Mouse (Mus musculus) macrophage (primary cell): ENCODE data around the gene Capza3. TPM values are rescaled to one million over a fixed set of nuclear protein-coding genes. Genes with fewer than 3 reads are reported as not detected.

ENCODE experiments used
- H3K27ac ChIP-seq: fragments of 350-480 bp; formaldehyde crosslinking; 2 replicates; pipeline ENCODE4 v1.9.0; 2021
- H3K36me3 ChIP-seq: fragments of 350-480 bp; formaldehyde crosslinking; 2 replicates; pipeline ENCODE4 v1.9.0; 2021; ENCODE audit errors: inconsistent target
- H3K4me3 ChIP-seq: fragments of 350-480 bp; formaldehyde crosslinking; 2 replicates; pipeline ENCODE4 v1.9.0; 2021; ENCODE audit errors: inconsistent target
- H3K79me2 ChIP-seq: fragments of 350-480 bp; formaldehyde crosslinking; 2 replicates; pipeline ENCODE4 v1.9.0; 2021; ENCODE audit errors: inconsistent target
- WGBS: methylation state at CpG from one replicate; pipeline ENCODE4 v1.1.7; 2026; ENCODE audit warnings: inconsistent platforms; ENCODE audit not compliant: missing documents; 5-methylcytosine and 5-hydroxymethylcytosine counted together
- polyA plus RNA-seq: library from polyadenylated mRNA; stranded (reverse); fragments of 250-400 nt; gene quantifications from 3 replicates; pipeline ENCODE4 v1.2.4, GENCODE M21; 2018; ENCODE audit warnings: inconsistent platforms
- total RNA-seq, 78 experiments: library from RNA; depleted of rRNA; stranded (reverse); fragments of 250-400 nt; gene quantifications; 1 replicate in 9 of 78; 2 replicates in 24 of 78; 3 replicates in 43 of 78; 4 replicates in 2 of 78; pipeline ENCODE4 v1.2.4; 2018; ENCODE audit warnings: inconsistent platforms in 56 of 78

Capza3 gene
- not detected for total RNA-seq (2018; cell fraction: chromatin; rRNA removed)
- total RNA-seq (2018; cell fraction: cytosol; rRNA removed), result not detected
- not detected for total RNA-seq (2018; cell fraction: nucleus; rRNA removed)
- polyA plus RNA-seq, result not detected in 3 replicates

GRCm38 (mm10) chr6:140040952-140041351 lies at the start of gene Capza3:
Gene Capza3 (plus strand): TSS chr6:140041252.
- H3K27ac ChIP-seq, result no peak within 1 kb of the TSS
- no peaks in the 10 kb centered on the region for H3K79me2 ChIP-seq
- no peak within 1 kb of the TSS for H3K4me3 ChIP-seq
- no peaks in the 10 kb centered on the region for H3K36me3 ChIP-seq
- WGBS, result 93% methylated on average over 7 of the region's 7 CpGs

GRCm38 (mm10) chr6:140005181-140005580 lies 35.9 kb upstream of the Capza3 start:
- 88% methylated on average over 3 of the region's 3 CpGs for WGBS
- H3K27ac ChIP-seq, result no peak overlapping the region
- no peaks in the 10 kb centered on the region for H3K36me3 ChIP-seq
- H3K4me3 ChIP-seq, result no peak overlapping the region
- no peaks in the 10 kb centered on the region for H3K79me2 ChIP-seq

GRCm38 (mm10) chr6:140024404-140024803 lies 16.6 kb upstream of the Capza3 start:
- Histone ChIP-seq H3K27ac (no peak overlapping the region), H3K36me3 (no peaks in the 10 kb centered on the region), H3K79me2 (no peaks in the 10 kb centered on the region), H3K4me3 (no peak overlapping the region)
- 79% methylated on average over 7 of the region's 7 CpGs for WGBS

- Histone ChIP-seq H3K4me3 (no peak within 1 kb of the TSS), H3K27ac (no peak within 1 kb of the TSS), H3K36me3 (no peaks in the 10 kb centered on the region), H3K79me2 (no peaks in the 10 kb centered on the region)
- 82% methylated on average over 5 of the region's 5 CpGs for WGBS
Observed at GRCm38 (mm10) chr6:140041357-140041756, 305 bp downstream of the Capza3 start, which contains the start of gene Plcz1. Gene Plcz1 (minus strand): TSS chr6:140041457.

GRCm38 (mm10) chr6:140051476-140051875 lies 10.4 kb downstream of the Capza3 start:
- Histone ChIP-seq H3K79me2 (no peaks in the 10 kb centered on the region), H3K36me3 (no peaks in the 10 kb centered on the region), H3K4me3 (no peak overlapping the region), H3K27ac (no peak overlapping the region)
- WGBS, result 91% methylated on average over 5 of the region's 5 CpGs

- no peak overlapping the region for H3K4me3 ChIP-seq
- H3K79me2 ChIP-seq, result no peaks in the 10 kb centered on the region
- H3K27ac ChIP-seq, result no peak overlapping the region
- no peaks in the 10 kb centered on the region for H3K36me3 ChIP-seq
- 82% methylated on average over 5 of the region's 5 CpGs for WGBS
Observed at GRCm38 (mm10) chr6:140054271-140054928, 13.3 kb downstream of the Capza3 start.

- Histone ChIP-seq H3K27ac (no peak overlapping the region), H3K79me2 (no peaks in the 10 kb centered on the region), H3K36me3 (no peaks in the 10 kb centered on the region), H3K4me3 (no peak overlapping the region)
- 87% methylated on average over 8 of the region's 8 CpGs for WGBS
Observed at GRCm38 (mm10) chr6:140069177-140069576, 28.1 kb downstream of the Capza3 start.

GRCm38 (mm10) chr6:140080933-140081332 lies 39.9 kb downstream of the Capza3 start:
- WGBS, result 94% methylated on average over 6 of the region's 7 CpGs
- Histone ChIP-seq H3K79me2 (no peaks in the 10 kb centered on the region), H3K36me3 (no peaks in the 10 kb centered on the region), H3K27ac (no peak overlapping the region), H3K4me3 (no peak overlapping the region)

GRCm38 (mm10) chr6:140081739-140082138 lies 40.7 kb downstream of the Capza3 start:
- Histone ChIP-seq H3K27ac (no peak overlapping the region), H3K79me2 (no peaks in the 10 kb centered on the region), H3K36me3 (no peaks in the 10 kb centered on the region), H3K4me3 (no peak overlapping the region)
- WGBS, result 75% methylated on average over 3 of the region's 3 CpGs

GRCm38 (mm10) chr6:140089855-140090254 lies 48.8 kb downstream of the Capza3 start:
- H3K4me3 ChIP-seq, result no peak overlapping the region
- 80% methylated on average over 5 of the region's 5 CpGs for WGBS
- H3K36me3 ChIP-seq, result no peaks in the 10 kb centered on the region
- no peak overlapping the region for H3K27ac ChIP-seq
- H3K79me2 ChIP-seq, result no peaks in the 10 kb centered on the region

Other genes starting within 250 kb of the Capza3 start
- not detected in 3 replicates for gene Plcz1, start 205 bp downstream of the Capza3 start, polyA plus RNA-seq